9 mouse cellular contexts compared by ENCODE assay signal in the genomic region with DNA sequence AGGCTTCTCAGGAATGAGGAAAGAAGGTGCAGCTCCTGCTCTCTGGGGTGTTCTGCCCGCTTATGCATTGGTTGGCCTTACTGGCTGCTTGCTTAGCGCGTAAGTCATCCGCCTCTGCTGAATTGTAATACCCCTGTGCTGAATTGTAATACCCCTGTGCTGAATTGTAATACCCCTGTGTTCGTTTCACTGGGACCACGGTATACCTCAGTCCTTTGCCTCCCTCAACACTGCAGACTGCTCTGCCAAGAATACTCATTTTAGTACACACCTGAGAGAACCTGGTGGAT. TPM values are rescaled to one million over a fixed set of nuclear protein-coding genes. Genes with fewer than 3 reads are reported as not detected.
DNase-seq lines count a peak whose midpoint lies in the region; ATAC-seq lines count a peak whose summit lies in the region.
"Had no signal": no experiment of that assay in that cellular context is flagged by ENCODE, and none has a peak within 500 bp of the region (broad histone marks: within the 10 kb centered on the region; RNA-seq: fewer than 3 reads in every experiment).

No protein-coding gene starts in this region.

- peaks cover 21% of the 10 kb centered on the region for H3K4me1 ChIP-seq in hindbrain, embryonic 13.5 days (replicated peaks)
- H3K4me1 ChIP-seq in hindbrain, embryonic 10.5 days (replicated peaks): peaks cover 11% of the 10 kb centered on the region
- peaks cover 23% of the 10 kb centered on the region for H3K4me1 ChIP-seq in kidney, embryonic 16.5 days (ENCODE audit: insufficient read depth, low read length)

- peak overlapping the region; percentile 87; the same call in 1 of the 2 replicates for H3K4me3 ChIP-seq in hindbrain, embryonic 13.5 days
- H3K4me3 ChIP-seq in hindbrain, embryonic 10.5 days: no peak overlapping the region
- peak overlapping the region; percentile 89; the same call in 1 of the 2 replicates for H3K4me3 ChIP-seq in kidney, embryonic 16.5 days (ENCODE audit: low read length)

- WGBS in hindbrain, embryonic 13.5 days: 79% methylated on average over 6 of the region's 6 CpGs
- 87% methylated on average over 6 of the region's 6 CpGs for WGBS in hindbrain, embryonic 10.5 days
- WGBS in kidney, embryonic 16.5 days: 70% methylated on average over 6 of the region's 6 CpGs

- ATAC-seq in hindbrain, embryonic 13.5 days (ENCODE audit: low FRiP score): no peak
- ATAC-seq in kidney, embryonic 16.5 days (ENCODE audit: low FRiP score, low TSS enrichment): no peak

- H3K27ac ChIP-seq in hindbrain, embryonic 13.5 days: no peak overlapping the region
- no peak overlapping the region for H3K27ac ChIP-seq in hindbrain, embryonic 10.5 days
- H3K27ac ChIP-seq in kidney, embryonic 16.5 days (ENCODE audit: low read length): peak overlapping the region; percentile 98

- no peak for DNase-seq in hindbrain, embryonic 10.5 days (ENCODE audit: low spot score)
- DNase-seq in A20 (ENCODE audit: low read depth, low spot score) (peak; percentile 16), ZHBTc4 (ENCODE audit: low read depth, low spot score) (peak; percentile 13)
- DNase-seq in retina, embryonic 14.5 days (ENCODE audit: low spot score): no peak
- no peak for DNase-seq in lung, postnatal 25 days (ENCODE audit: low spot score)
- DNase-seq in yolk sac, embryonic 10.5 days (ENCODE audit: low spot score): no peak
- DNase-seq: thymus, postnatal 25 days had no signal

- no peak overlapping the region for H3K9ac ChIP-seq in hindbrain, embryonic 13.5 days
- H3K9ac ChIP-seq in kidney, embryonic 16.5 days (replicated peaks; ENCODE audit: low read length): no peak overlapping the region

- no peaks in the 10 kb centered on the region for H3K9me3 ChIP-seq in hindbrain, embryonic 13.5 days
- no peaks in the 10 kb centered on the region; the same call in 1 of the 2 replicates for H3K9me3 ChIP-seq in hindbrain, embryonic 10.5 days
- no peaks in the 10 kb centered on the region for H3K9me3 ChIP-seq in kidney, embryonic 16.5 days (ENCODE audit: low read length)

- no peaks in the 10 kb centered on the region for H3K36me3 ChIP-seq in hindbrain, embryonic 13.5 days
- no peaks in the 10 kb centered on the region for H3K36me3 ChIP-seq in hindbrain, embryonic 10.5 days
- H3K36me3 ChIP-seq in kidney, embryonic 16.5 days (ENCODE audit: insufficient read depth, low read length): no peaks in the 10 kb centered on the region

- peak overlapping the region; percentile 64 for H3K4me2 ChIP-seq in hindbrain, embryonic 13.5 days
- peak overlapping the region; percentile 64 for H3K4me2 ChIP-seq in kidney, embryonic 16.5 days (replicated peaks; ENCODE audit: low read depth, low read length)

- no peaks in the 10 kb centered on the region for H3K27me3 ChIP-seq in hindbrain, embryonic 13.5 days
- H3K27me3 ChIP-seq in hindbrain, embryonic 10.5 days (ENCODE audit: insufficient read depth, poor library complexity, severe bottlenecking): peaks cover 26% of the 10 kb centered on the region
- H3K27me3 ChIP-seq in kidney, embryonic 16.5 days (ENCODE audit: insufficient read depth, low read length): no peaks in the 10 kb centered on the region

RNA-seq across cellular contexts. Expression of a gene that starts 2.2 kb away (rescaled TPM):
- polyA plus RNA-seq in hindbrain, embryonic 13.5 days (2015; fragmentation: Nextera tagmentation; extraction: Ambion mirVana): 256 and 258 TPM in 2 replicates
- polyA plus RNA-seq in hindbrain, embryonic 10.5 days (2016; fragmentation: Nextera tagmentation; extraction: Ambion mirVana): 101 and 114 TPM in 2 replicates
- 347 and 363 TPM in 2 replicates for polyA plus RNA-seq in kidney, embryonic 16.5 days (2015; fragmentation: Nextera tagmentation; extraction: Ambion mirVana)

RNA-seq across cellular contexts. Expression of a gene that starts 32.8 kb away (rescaled TPM):
- 40.0 and 41.5 TPM in 2 replicates for polyA plus RNA-seq in hindbrain, embryonic 13.5 days (2015; fragmentation: Nextera tagmentation; extraction: Ambion mirVana)
- 38.4 and 39.3 TPM in 2 replicates for polyA plus RNA-seq in hindbrain, embryonic 10.5 days (2016; fragmentation: Nextera tagmentation; extraction: Ambion mirVana)
- polyA plus RNA-seq in kidney, embryonic 16.5 days (2015; fragmentation: Nextera tagmentation; extraction: Ambion mirVana): 42.8 and 42.9 TPM in 2 replicates

RNA-seq across cellular contexts. Expression of a gene that starts 49.0 kb away (rescaled TPM):
- polyA plus RNA-seq in hindbrain, embryonic 13.5 days (2015; fragmentation: Nextera tagmentation; extraction: Ambion mirVana): 8.2 and 8.3 TPM in 2 replicates
- 4.3 and 5.2 TPM in 2 replicates for polyA plus RNA-seq in hindbrain, embryonic 10.5 days (2016; fragmentation: Nextera tagmentation; extraction: Ambion mirVana)
- 10.5 and 12.4 TPM in 2 replicates for polyA plus RNA-seq in kidney, embryonic 16.5 days (2015; fragmentation: Nextera tagmentation; extraction: Ambion mirVana)

Comparison
In these comparisons a context has a peak if more than half of its experiments do, and no peak if none do; other contexts are left out.
1. DNase-seq: peak in A20 (single experiment) and ZHBTc4 (single experiment); none in hindbrain, embryonic 10.5 days (single experiment), retina, embryonic 14.5 days (single experiment), lung, postnatal 25 days (single experiment) and yolk sac, embryonic 10.5 days (single experiment).